Mouse (Mus musculus): Measurements from ENCODE around the gene C1rl. TPM values are rescaled to one million over a fixed set of nuclear protein-coding genes. Genes with fewer than 3 reads are reported as not detected.

C1rl gene
- polyA plus RNA-seq, 2 experiments: 0.47 to 0.81 TPM

GRCm38 (mm10) chr6:124488952-124489351, 4.0 kb upstream of the C1rl start:
- DNase-seq (ENCODE audit: low spot score): no peak
- 74% methylated on average over 4 of the region's 4 CpGs for WGBS
- ATAC-seq (ENCODE audit: low FRiP score, low read depth): no peak

GRCm38 (mm10) chr6:124491427-124491826, 1.5 kb upstream of the C1rl start:
- no peak for TF ChIP-seq POLR2A (IDR thresholded peaks at IDR 0.05; ENCODE audit: borderline replicate concordance, extremely low read depth, insufficient read depth, insufficient read length)
- DNase-seq (ENCODE audit: low spot score): no peak
- H3K4me2 ChIP-seq (replicated peaks; ENCODE audit: low read depth, low read length, severe bottlenecking): no peak overlapping the region

More at GRCm38 (mm10) chr6:124488952-124489351, 4.0 kb upstream of the C1rl start:
- Histone ChIP-seq H3K9me3 (ENCODE audit: control insufficient read depth, low read length) (no peaks in the 10 kb centered on the region), H3K27ac (replicated peaks; ENCODE audit: low read depth, low read length) (no peak overlapping the region), H3K27me3 (ENCODE audit: control insufficient read depth, insufficient read depth, low read length) (no peaks in the 10 kb centered on the region), H3K36me3 (ENCODE audit: control insufficient read depth, insufficient read depth, low read length) (no peaks in the 10 kb centered on the region), H3K4me2 (replicated peaks; ENCODE audit: low read depth, low read length, severe bottlenecking) (no peak overlapping the region), H3K4me1 (ENCODE audit: control insufficient read depth, insufficient read depth, low read length) (0 out of 2 replicates have a peak, but pooled peaks cover 5% of the 10 kb centered on the region), H3K9ac (ENCODE audit: low read depth, low read length, severe bottlenecking) (no peak overlapping the region), H3K4me3 (replicated peaks; ENCODE audit: low read length) (no peak overlapping the region)
- no peak for TF ChIP-seq POLR2A (IDR thresholded peaks at IDR 0.05; ENCODE audit: borderline replicate concordance, extremely low read depth, insufficient read depth, insufficient read length)

DNA sequence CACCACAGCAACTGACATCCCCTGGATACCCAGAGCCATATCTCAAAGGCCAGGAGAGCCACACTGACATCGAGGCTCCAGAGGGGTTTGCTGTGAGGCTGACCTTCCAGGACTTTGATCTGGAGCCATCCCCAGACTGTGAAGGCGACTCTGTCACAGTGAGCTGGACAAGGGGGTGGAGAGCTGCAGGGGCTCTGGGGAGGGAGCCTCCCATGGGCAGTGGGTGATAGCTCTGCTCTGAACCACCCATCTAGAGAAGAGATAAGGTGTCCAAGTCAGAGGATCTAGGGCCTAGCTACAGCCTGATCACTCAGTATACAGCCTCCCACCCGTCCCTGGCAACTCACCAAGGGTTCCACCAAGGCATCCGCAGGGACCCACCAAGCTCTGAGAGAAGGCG, 973 bp downstream of the C1rl start:
- 72% methylated on average over 5 of the region's 5 CpGs for WGBS
- no peak overlapping the region for H3K4me3 ChIP-seq (replicated peaks; ENCODE audit: low read length)
- no peak overlapping the region for H3K9ac ChIP-seq (ENCODE audit: low read depth, low read length, severe bottlenecking)
- no peaks in the 10 kb centered on the region for H3K9me3 ChIP-seq (ENCODE audit: control insufficient read depth, low read length)
- H3K27ac ChIP-seq (replicated peaks; ENCODE audit: low read depth, low read length): no peak overlapping the region
- H3K4me1 ChIP-seq (ENCODE audit: control insufficient read depth, insufficient read depth, low read length): 0 out of 2 replicates have a peak, but pooled peaks cover 5% of the 10 kb centered on the region
- TF ChIP-seq POLR2A (IDR thresholded peaks at IDR 0.05; ENCODE audit: borderline replicate concordance, extremely low read depth, insufficient read depth, insufficient read length): no peak
- DNase-seq (ENCODE audit: low spot score) (no peak), ATAC-seq (ENCODE audit: low FRiP score, low read depth) (no peak)
- H3K4me2 ChIP-seq (replicated peaks; ENCODE audit: low read depth, low read length, severe bottlenecking): no peak overlapping the region
- no peaks in the 10 kb centered on the region for H3K27me3 ChIP-seq (ENCODE audit: control insufficient read depth, insufficient read depth, low read length)
- no peaks in the 10 kb centered on the region for H3K36me3 ChIP-seq (ENCODE audit: control insufficient read depth, insufficient read depth, low read length)

More at GRCm38 (mm10) chr6:124491427-124491826, 1.5 kb upstream of the C1rl start:
- Histone ChIP-seq H3K4me1 (ENCODE audit: control insufficient read depth, insufficient read depth, low read length) (0 out of 2 replicates have a peak, but pooled peaks cover 5% of the 10 kb centered on the region), H3K9ac (ENCODE audit: low read depth, low read length, severe bottlenecking) (no peak overlapping the region), H3K9me3 (ENCODE audit: control insufficient read depth, low read length) (no peaks in the 10 kb centered on the region), H3K27ac (replicated peaks; ENCODE audit: low read depth, low read length) (no peak overlapping the region), H3K27me3 (ENCODE audit: control insufficient read depth, insufficient read depth, low read length) (no peaks in the 10 kb centered on the region), H3K4me3 (replicated peaks; ENCODE audit: low read length) (no peak overlapping the region), H3K36me3 (ENCODE audit: control insufficient read depth, insufficient read depth, low read length) (no peaks in the 10 kb centered on the region)
- no peak for ATAC-seq (ENCODE audit: low FRiP score, low read depth)
- 83% methylated on average over 6 of the region's 6 CpGs for WGBS

- no peaks in the 10 kb centered on the region for H3K36me3 ChIP-seq (ENCODE audit: control insufficient read depth, insufficient read depth, low read length)
- H3K4me1 ChIP-seq (ENCODE audit: control insufficient read depth, insufficient read depth, low read length): 0 out of 2 replicates have a peak, but pooled peaks cover 5% of the 10 kb centered on the region
- no peaks in the 10 kb centered on the region for H3K27me3 ChIP-seq (ENCODE audit: control insufficient read depth, insufficient read depth, low read length)
- H3K9ac ChIP-seq (ENCODE audit: low read depth, low read length, severe bottlenecking): no peak overlapping the region
- H3K27ac ChIP-seq (replicated peaks; ENCODE audit: low read depth, low read length): no peak overlapping the region
- no peak for DNase-seq (ENCODE audit: low spot score)
- no peak overlapping the region for H3K4me3 ChIP-seq (replicated peaks; ENCODE audit: low read length)
- TF ChIP-seq POLR2A (IDR thresholded peaks at IDR 0.05; ENCODE audit: borderline replicate concordance, extremely low read depth, insufficient read depth, insufficient read length): no peak
- ATAC-seq (ENCODE audit: low FRiP score, low read depth): no peak
- H3K4me2 ChIP-seq (replicated peaks; ENCODE audit: low read depth, low read length, severe bottlenecking): no peak overlapping the region
- 88% methylated on average over 5 of the region's 5 CpGs for whole genome bisulfite sequencing
- no peaks in the 10 kb centered on the region for H3K9me3 ChIP-seq (ENCODE audit: control insufficient read depth, low read length)
These were observed 3.1 kb downstream of the C1rl start for GRCm38 (mm10) chr6:124496054-124496453.

DNA sequence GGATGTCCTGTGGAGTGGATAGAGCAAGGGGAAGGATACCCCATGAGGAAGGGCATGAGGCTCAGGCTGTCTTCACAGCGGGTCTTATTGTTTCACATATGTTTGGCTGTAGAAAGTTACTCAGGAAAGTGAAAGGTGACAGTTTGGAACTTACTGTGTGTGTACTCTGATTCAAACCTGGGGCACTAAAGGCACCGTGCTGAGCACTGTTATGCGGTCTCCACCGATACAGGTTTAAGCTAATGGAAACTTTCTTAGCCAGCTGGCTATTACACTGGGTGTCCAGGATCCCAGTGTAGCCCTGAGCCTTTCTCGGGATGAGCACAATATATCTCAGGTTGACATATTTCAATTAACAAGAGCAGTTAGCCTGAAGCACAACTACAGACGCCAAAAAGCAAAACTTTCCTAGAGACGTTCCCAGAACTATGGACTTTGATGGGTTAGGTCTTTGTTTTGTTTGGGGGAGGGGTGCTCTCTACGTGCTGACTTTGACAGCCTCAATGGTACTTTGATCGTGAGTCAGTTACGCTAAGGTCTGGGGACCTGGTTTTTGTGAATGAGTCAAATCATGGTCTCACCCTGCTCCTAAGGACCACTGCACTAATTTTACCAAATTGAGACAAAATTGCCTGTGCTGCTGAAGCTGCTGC, 7.1 kb downstream of the C1rl start:
- WGBS: 35% methylated on average over 10 of the region's 10 CpGs

More for the DNA sequence above, 7.1 kb downstream of the C1rl start:
- DNase-seq (ENCODE audit: low spot score): no peak
- Histone ChIP-seq H3K4me1 (ENCODE audit: control insufficient read depth, insufficient read depth, low read length) (no peaks in the 10 kb centered on the region), H3K9me3 (ENCODE audit: control insufficient read depth, low read length) (no peaks in the 10 kb centered on the region), H3K36me3 (ENCODE audit: control insufficient read depth, insufficient read depth, low read length) (no peaks in the 10 kb centered on the region), H3K9ac (ENCODE audit: low read depth, low read length, severe bottlenecking) (no peak overlapping the region), H3K4me2 (replicated peaks; ENCODE audit: low read depth, low read length, severe bottlenecking) (no peak overlapping the region), H3K4me3 (replicated peaks; ENCODE audit: low read length) (no peak overlapping the region), H3K27ac (replicated peaks; ENCODE audit: low read depth, low read length) (no peak overlapping the region), H3K27me3 (ENCODE audit: control insufficient read depth, insufficient read depth, low read length) (no peaks in the 10 kb centered on the region)
- no peak for ATAC-seq (ENCODE audit: low FRiP score, low read depth)
- TF ChIP-seq POLR2A (IDR thresholded peaks at IDR 0.05; ENCODE audit: borderline replicate concordance, extremely low read depth, insufficient read depth, insufficient read length): no peak
